29 mouse cellular contexts compared by ENCODE assay signal in the genomic region with DNA sequence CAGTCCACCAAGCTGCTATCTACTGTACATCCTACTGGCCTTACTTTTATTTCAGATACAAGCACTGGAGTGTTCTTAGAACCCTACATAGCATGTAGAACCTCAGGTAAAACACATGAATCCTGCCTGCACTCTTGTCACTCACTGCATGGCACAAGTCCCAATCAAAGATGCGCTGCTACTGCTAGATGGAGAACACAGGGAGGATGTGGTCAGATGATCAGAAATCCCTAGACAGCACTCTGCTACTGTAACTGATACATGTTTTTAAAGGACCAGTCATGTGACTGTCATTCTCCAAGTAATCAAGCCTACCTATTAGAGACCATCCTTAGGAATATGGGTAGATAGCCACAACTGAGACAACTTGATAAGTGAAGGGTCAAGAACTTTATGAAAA. TPM values are rescaled to one million over a fixed set of nuclear protein-coding genes. Genes with fewer than 3 reads are reported as not detected.
A peak's percentile ranks its signal among the peaks of the same experiment; 100 is the strongest.
DNase-seq lines count a peak whose midpoint lies in the region; ATAC-seq lines count a peak whose summit lies in the region.
"Had no signal": no experiment of that assay in that cellular context is flagged by ENCODE, and none has a peak within 500 bp of the region (broad histone marks: within the 10 kb centered on the region; RNA-seq: fewer than 3 reads in every experiment).

No protein-coding gene starts in this region.

- peak; percentile 14 for DNase-seq in thymus, postnatal 14 days
- no peak for DNase-seq in thymus, postnatal 10 days (ENCODE audit: low spot score in 2 of 2)
- peak; percentile 31 for DNase-seq in CD4-positive, CD25-positive, alpha-beta regulatory T cell, adult 2 months (ENCODE audit: low read depth, low spot score)
- DNase-seq in T-cell, adult 2 months (ENCODE audit: low spot score): peak; percentile 43
- DNase-seq in gastrocnemius, postnatal 14 days: no peak
- DNase-seq in ovary, postnatal 36 days (ENCODE audit: low spot score): no peak
- DNase-seq: adrenal gland, postnatal 10 days; adrenal gland, postnatal 36 days; B cell, adult 2 months; cerebellum, adult 2 months; cerebellum, adult 9-11 months; cerebellum, postnatal 36 days; embryo, embryonic 11 days; gastrocnemius, postnatal 36 days; heart, adult 2 months; heart, postnatal 10 days; heart, postnatal 36 days had no signal

- H3K27ac ChIP-seq in heart, embryonic 11.5 days (ENCODE audit: low read depth, low read length): no peak overlapping the region
- H3K27ac ChIP-seq: embryonic facial prominence, embryonic 10.5 days; embryonic facial prominence, embryonic 13.5 days; forebrain, embryonic 12.5 days; forebrain, embryonic 15.5 days; heart, adult 2 months; heart, embryonic 15.5 days; hindbrain, embryonic 10.5 days; hindbrain, embryonic 13.5 days had no signal

- peaks cover 9% of the 10 kb centered on the region for H3K36me3 ChIP-seq in heart, embryonic 11.5 days (ENCODE audit: control insufficient read depth, insufficient read depth, low read length)

- ATAC-seq in inflammation-experienced regulatory T-cells, adult 6 months: peak; percentile 33
- no peak for ATAC-seq in heart, embryonic 11.5 days (replicated peaks; ENCODE audit: insufficient number of reproducible peaks, low FRiP score, low TSS enrichment)
- ATAC-seq: forebrain, embryonic 15.5 days; hindbrain, embryonic 16.5 days had no signal

- H3K4me2 ChIP-seq in heart, embryonic 11.5 days: no peak overlapping the region
- H3K4me2 ChIP-seq: embryonic facial prominence, embryonic 13.5 days; forebrain, embryonic 12.5 days; forebrain, embryonic 15.5 days; heart, embryonic 12.5 days; heart, embryonic 15.5 days; hindbrain, embryonic 13.5 days had no signal

- H3K9me3 ChIP-seq in heart, embryonic 11.5 days (replicated peaks; ENCODE audit: control insufficient read depth, low read length): no peaks in the 10 kb centered on the region
- H3K9me3 ChIP-seq: embryonic facial prominence, embryonic 10.5 days; embryonic facial prominence, embryonic 13.5 days; forebrain, embryonic 12.5 days; forebrain, embryonic 15.5 days; heart, embryonic 12.5 days; heart, embryonic 15.5 days; hindbrain, embryonic 10.5 days; hindbrain, embryonic 13.5 days had no signal

- no peaks in the 10 kb centered on the region for H3K4me1 ChIP-seq in heart, embryonic 11.5 days (ENCODE audit: control insufficient read depth, insufficient read depth, low read length)
- H3K4me1 ChIP-seq: embryonic facial prominence, embryonic 10.5 days; embryonic facial prominence, embryonic 13.5 days; forebrain, embryonic 12.5 days; forebrain, embryonic 15.5 days; heart, embryonic 12.5 days; heart, embryonic 15.5 days; hindbrain, embryonic 10.5 days; hindbrain, embryonic 13.5 days had no signal

- no peaks in the 10 kb centered on the region for H3K27me3 ChIP-seq in heart, embryonic 11.5 days (ENCODE audit: control insufficient read depth, insufficient read depth, low read length)
- H3K27me3 ChIP-seq: embryonic facial prominence, embryonic 13.5 days; forebrain, embryonic 12.5 days; forebrain, embryonic 15.5 days; heart, embryonic 12.5 days; heart, embryonic 15.5 days; hindbrain, embryonic 13.5 days had no signal

- intact Hi-C loops in gastrocnemius, postnatal 14 days (cut with DNase I; ENCODE audit: low total_unique reads): loop anchor here (5.0 kb wide), 1 partner anchor 143 kb away; no protein-coding TSS in a partner anchor

- no peak overlapping the region for H3K4me3 ChIP-seq in heart, embryonic 11.5 days (ENCODE audit: low read depth, low read length)
- H3K4me3 ChIP-seq: embryonic facial prominence, embryonic 10.5 days; embryonic facial prominence, embryonic 13.5 days; erythroblast, embryonic 14.5 days; forebrain, embryonic 12.5 days; forebrain, embryonic 15.5 days; heart, adult 2 months; heart, embryonic 12.5 days; heart, embryonic 15.5 days; hindbrain, embryonic 10.5 days; hindbrain, embryonic 13.5 days had no signal

- 91% methylated on average over 1 of the region's 1 CpGs for WGBS in heart, embryonic 11.5 days (ENCODE audit: insufficient replicate concordance)

- H3K9ac ChIP-seq in heart, embryonic 11.5 days (ENCODE audit: low read depth, low read length): no peak overlapping the region
- H3K9ac ChIP-seq: embryonic facial prominence, embryonic 13.5 days; forebrain, embryonic 12.5 days; forebrain, embryonic 15.5 days; heart, embryonic 12.5 days; heart, embryonic 15.5 days; hindbrain, embryonic 13.5 days had no signal

RNA-seq across cellular contexts. Expression of a gene that starts 44.7 kb away (rescaled TPM):
- polyA plus RNA-seq in inflammation-experienced regulatory T-cells, adult 6 months (2017; shearing (Covaris generic)): 100 to 1,000 TPM; 114 to 150 (median 118) TPM
- 10 to 100 TPM; 29.2 to 37.5 TPM for total RNA-seq in gastrocnemius, postnatal 14 days (2021)
- polyA plus RNA-seq in heart, embryonic 11.5 days (2014; fragmentation: Nextera tagmentation; extraction: Ambion mirVana): 93.2 and 110 TPM in 2 replicates

Comparison
In these comparisons a context has a peak if more than half of its experiments do, and no peak if none do; other contexts are left out.
1. DNase-seq: peak in thymus, postnatal 14 days (single experiment), CD4-positive, CD25-positive, alpha-beta regulatory T cell, adult 2 months (single experiment) and T-cell, adult 2 months (single experiment); none in thymus, postnatal 10 days (0 of 2), gastrocnemius, postnatal 14 days (single experiment) and ovary, postnatal 36 days (single experiment).